Mouse (Mus musculus): ENCODE results near the gene Cog2. TPM values are rescaled to one million over a fixed set of nuclear protein-coding genes. Genes with fewer than 3 reads are reported as not detected.

Gene Cog2
- total RNA-seq, 2 experiments from 2014 or later, result 17.1 to 17.7 TPM

DNA sequence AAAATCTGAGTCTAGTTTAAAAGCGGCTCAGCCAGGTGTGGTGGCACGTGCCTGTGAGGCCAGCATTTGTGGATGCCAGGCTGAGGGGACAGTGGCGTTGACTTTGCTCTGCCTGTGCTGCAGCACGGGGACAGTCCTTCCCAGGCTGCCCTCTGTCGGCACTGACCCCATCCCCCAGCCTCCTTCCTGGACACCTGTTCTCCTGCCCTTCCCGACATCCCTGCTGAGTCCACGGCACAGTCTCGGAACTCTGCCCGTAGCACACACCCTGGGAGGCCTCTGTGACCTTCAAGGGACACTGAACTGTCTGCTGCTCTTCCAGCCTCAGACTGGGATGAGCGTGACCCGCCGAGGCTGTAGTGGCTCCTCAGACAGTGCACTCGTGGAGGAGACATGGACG lies 9.5 kb downstream of the Cog2 start:
- no peak for TF ChIP-seq CTCF (IDR thresholded peaks at IDR 0.05)
- Histone ChIP-seq H3K27ac (peak overlapping the region; percentile 73), H3K4me3 (no peak overlapping the region)
- intact Hi-C loops (cut with DNase I), result loop anchor here (5.0 kb wide), 1 partner anchor 37 kb away; the partner anchor contains the start of gene Agt
- DNase-seq, result peak; percentile 74

DNA sequence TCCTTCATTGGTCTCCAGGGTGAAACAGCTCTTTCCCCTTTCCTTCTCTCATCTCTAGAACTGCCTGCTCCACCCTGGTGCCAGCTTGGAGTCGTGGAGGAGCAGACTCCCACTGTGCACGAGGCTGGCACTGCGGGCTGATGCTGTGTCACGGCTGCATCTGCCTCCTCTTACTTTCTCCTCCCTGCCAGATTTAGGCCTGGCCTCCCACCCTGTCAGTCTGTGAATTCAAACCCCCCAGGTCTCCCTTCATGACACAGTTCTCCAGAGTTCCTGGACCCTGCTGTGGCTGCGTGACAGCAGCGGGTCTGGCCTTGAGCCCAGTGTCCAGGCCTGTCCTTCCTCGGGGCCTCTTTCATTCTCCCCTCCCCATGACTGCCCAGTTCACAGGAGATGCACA lies 10.0 kb downstream of the Cog2 start:
- intact Hi-C loops (cut with DNase I), result loop anchor here (5.0 kb wide), 1 partner anchor 37 kb away; the partner anchor contains the start of gene Agt
- TF ChIP-seq CTCF (IDR thresholded peaks at IDR 0.05), result no peak
- Histone ChIP-seq H3K27ac (peak overlapping the region; percentile 73), H3K4me3 (no peak overlapping the region)
- DNase-seq, result no peak

DNA sequence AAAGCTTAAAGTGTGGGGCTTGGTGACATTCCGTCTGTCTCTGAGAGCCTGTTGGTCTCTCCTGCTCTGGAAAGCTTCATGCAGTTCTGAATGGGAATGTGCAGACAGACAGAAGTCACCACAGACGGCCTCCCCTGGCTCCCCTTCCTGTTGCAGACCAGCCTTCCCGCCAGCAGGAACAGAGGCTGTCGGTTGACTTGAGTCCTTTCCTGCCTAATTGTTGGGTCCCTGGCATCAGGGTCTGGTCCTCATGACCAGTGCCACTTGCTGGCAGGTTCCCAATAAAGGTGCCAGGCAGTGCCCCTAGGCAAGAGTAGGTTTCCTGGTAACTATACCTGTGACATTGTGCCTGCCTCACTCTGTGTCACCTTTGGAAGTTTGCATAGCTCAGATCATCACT lies 10.4 kb downstream of the Cog2 start:
- TF ChIP-seq CTCF (IDR thresholded peaks at IDR 0.05), result no peak
- no peak for DNase-seq
- intact Hi-C loops (cut with DNase I), result loop anchor here (5.0 kb wide), 1 partner anchor 36 kb away; the partner anchor contains the start of gene Agt
- H3K27ac ChIP-seq, result peak overlapping the region; percentile 73
- H3K4me3 ChIP-seq, result no peak overlapping the region

DNA sequence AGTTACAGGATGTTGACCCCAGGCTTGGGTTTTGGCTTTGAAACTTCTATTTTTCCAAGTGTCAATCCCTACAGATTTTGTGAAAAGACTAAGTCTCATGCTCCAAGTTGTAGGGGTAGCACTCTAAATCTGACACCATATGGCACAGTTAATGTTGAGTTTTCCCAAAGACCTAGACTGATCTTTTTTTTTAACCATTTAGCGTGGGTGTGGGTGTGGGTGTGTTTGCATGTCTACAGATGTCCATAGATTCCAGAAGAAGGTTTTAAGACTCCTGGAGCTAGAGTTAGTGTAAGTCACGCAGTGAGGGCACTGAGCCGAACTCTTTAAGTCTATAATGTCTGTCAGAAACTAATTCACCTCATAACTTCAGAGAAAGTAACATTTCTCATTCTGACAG lies 12.1 kb downstream of the Cog2 start:
- Histone ChIP-seq H3K4me3 (no peak overlapping the region), H3K27ac (no peak overlapping the region)
- DNase-seq, result no peak
- no peak for TF ChIP-seq CTCF (IDR thresholded peaks at IDR 0.05)
- intact Hi-C loops (cut with DNase I), result loop anchor here (5.0 kb wide), 1 partner anchor 35 kb away; the partner anchor contains the start of gene Agt

DNA sequence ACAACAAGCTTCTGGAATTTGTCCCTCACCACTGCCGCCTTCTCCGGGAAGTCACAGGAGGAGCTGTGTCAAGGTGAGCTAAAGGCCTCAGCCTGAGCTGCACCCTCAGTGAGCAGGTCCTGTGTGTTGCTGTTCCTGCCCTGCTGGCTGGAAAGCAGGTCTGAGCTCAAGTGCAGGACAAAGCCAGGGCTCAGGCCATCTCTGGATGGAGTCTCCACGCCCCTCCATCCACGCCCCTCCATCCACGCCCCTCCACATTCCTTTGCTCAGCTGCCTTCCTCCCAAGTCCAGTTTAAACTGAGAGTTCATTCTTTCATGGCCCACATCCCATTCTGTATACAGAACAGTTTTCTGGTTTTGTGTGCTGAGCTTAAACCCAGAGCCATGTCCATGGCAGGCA lies 14.9 kb downstream of the Cog2 start:
- TF ChIP-seq CTCF (IDR thresholded peaks at IDR 0.05), result no peak

DNA sequence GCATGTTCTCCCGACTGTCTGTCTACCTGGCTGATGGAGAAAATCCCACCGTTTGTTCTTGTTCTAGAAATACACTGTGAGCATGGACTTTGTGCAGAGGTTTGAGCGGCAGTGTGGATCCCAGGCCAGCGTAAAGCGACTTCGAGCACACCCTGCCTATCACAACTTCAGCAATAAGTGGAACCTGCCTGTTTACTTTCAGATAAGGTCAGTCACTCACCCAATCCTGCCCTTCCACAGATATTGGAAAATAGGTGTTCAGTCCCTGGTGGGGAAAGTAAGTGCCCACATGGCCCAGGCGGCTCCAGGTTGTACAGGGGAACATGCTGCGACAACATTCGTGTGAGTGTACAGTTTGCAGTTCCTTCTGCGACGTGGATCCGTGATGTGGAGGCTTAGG lies 20.3 kb downstream of the Cog2 start:
- intact Hi-C loops (cut with DNase I), result no loop called here
- H3K27ac ChIP-seq, result no peak overlapping the region
- no peak overlapping the region for H3K4me3 ChIP-seq
- no peak for DNase-seq
- TF ChIP-seq CTCF (IDR thresholded peaks at IDR 0.05), result no peak

More for the DNA sequence above, 14.9 kb downstream of the Cog2 start:
- intact Hi-C loops (cut with DNase I), result no loop called here
- no peak for DNase-seq
- no peak overlapping the region for H3K4me3 ChIP-seq
- peak overlapping the region; percentile 77; the same call in 1 of the 2 replicates for H3K27ac ChIP-seq

DNA sequence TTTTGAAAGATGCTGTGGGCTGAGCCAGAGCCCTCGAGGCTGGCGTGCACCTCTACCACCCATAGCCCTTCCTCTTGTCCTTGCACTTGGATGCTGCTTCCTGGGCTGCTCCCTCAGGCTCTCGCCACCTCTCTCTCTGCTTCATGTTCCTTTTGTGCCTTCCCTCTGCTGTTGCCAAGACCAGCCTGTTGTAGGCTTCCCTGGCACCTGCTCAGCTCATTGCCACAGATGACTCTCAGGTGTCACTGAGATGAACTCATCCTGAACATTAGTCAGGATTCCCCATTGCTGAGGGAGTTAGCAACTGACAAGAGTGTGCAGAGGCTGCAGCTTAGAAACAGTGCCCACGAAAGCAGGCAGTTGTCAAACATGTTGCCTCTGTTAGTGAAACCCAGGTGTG lies 21.4 kb downstream of the Cog2 start:
- TF ChIP-seq CTCF (IDR thresholded peaks at IDR 0.05), result no peak
- Histone ChIP-seq H3K27ac (no peak overlapping the region), H3K4me3 (no peak overlapping the region)
- no peak for DNase-seq
- intact Hi-C loops (cut with DNase I), result no loop called here

DNA sequence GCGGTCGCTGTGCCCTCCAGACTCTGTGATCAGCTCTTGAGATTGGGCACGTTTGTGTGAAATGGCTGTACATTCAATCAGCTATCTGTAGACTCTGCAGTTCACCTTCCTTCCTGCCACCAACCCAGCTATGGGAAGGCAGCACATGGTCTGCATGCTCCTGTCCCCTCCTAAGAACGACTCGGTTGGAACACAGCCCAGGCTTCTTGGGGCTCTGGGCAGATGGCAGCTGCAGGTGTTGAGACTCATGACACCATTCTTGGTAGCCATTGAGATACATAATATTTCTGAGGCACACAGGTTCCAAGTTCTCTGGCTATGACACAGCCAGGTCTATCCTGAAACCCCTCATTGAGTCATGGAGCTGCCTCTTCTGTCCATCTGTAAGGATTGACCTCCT lies 22.7 kb downstream of the Cog2 start:
- no peak for DNase-seq
- no peak overlapping the region for H3K4me3 ChIP-seq
- no peak for TF ChIP-seq CTCF (IDR thresholded peaks at IDR 0.05)
- H3K27ac ChIP-seq, result no peak overlapping the region
- intact Hi-C loops (cut with DNase I), result no loop called here

DNA sequence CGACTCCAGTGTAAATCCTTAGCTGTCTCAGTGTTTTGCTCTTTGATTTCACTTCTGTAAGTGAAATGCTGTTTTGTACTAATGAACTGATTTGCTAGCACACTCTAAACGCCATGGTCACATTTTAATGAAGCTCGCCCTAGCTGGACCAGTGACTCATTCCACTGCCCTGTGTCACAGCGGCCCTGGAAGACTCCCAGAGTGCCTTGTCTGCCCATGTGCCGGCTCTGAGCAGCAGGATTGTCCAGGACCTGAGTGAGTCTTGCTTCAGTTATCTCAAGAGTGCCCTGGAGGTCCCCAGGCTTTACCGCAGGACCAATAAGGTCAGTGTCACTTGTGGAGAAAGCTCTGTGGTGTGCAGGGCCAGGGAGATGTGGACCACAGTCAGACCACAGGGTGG lies 25.8 kb downstream of the Cog2 start:
- Histone ChIP-seq H3K27ac (no peak overlapping the region), H3K4me3 (no peak overlapping the region)
- TF ChIP-seq CTCF (IDR thresholded peaks at IDR 0.05), result no peak
- DNase-seq, result no peak
- intact Hi-C loops (cut with DNase I), result no loop called here

DNA sequence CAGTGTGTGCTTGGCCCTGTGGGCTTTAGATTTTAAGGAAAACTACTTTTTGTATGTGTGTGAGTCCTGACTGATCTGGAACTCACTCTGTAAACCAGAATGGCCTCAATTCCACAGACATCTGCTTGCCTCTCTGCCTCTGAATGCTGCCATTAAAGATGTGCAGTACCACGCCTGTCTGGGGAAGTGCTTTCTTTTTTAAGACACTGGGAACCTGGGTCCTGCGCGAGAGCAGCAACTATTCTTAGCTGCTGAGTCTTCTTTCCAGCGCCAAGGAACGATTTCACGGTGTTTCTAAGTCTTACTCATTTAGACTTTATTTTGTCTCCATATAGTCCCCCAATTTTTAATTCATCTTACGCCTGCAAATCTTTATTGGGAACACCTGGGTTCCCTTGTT lies 26.2 kb downstream of the Cog2 start:
- intact Hi-C loops (cut with DNase I), result no loop called here
- no peak for TF ChIP-seq CTCF (IDR thresholded peaks at IDR 0.05)
- Histone ChIP-seq H3K4me3 (no peak overlapping the region), H3K27ac (no peak overlapping the region)
- DNase-seq, result no peak

DNA sequence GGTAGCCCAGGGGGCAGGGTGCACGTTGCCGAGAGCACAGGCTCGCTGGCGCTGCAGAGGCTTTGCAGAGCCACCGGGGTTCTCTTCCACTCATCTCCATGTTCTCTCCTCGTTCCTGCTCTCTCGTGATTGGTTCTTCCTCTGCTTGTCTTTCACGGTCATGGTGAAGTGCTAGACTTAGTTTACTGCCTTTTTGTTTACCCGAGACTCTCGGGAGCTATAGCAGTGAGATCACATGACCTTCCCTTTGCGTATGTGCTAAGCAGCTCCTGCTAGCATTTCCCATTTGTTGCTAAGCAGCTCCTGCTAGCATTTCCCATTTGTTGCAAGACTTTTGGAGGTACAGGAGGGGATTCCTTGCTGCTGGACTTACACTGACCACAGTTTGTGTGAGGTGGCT lies 26.7 kb downstream of the Cog2 start:
- Histone ChIP-seq H3K27ac (no peak overlapping the region), H3K4me3 (no peak overlapping the region)
- no peak for DNase-seq
- intact Hi-C loops (cut with DNase I), result no loop called here
- TF ChIP-seq CTCF (IDR thresholded peaks at IDR 0.05), result no peak

DNA sequence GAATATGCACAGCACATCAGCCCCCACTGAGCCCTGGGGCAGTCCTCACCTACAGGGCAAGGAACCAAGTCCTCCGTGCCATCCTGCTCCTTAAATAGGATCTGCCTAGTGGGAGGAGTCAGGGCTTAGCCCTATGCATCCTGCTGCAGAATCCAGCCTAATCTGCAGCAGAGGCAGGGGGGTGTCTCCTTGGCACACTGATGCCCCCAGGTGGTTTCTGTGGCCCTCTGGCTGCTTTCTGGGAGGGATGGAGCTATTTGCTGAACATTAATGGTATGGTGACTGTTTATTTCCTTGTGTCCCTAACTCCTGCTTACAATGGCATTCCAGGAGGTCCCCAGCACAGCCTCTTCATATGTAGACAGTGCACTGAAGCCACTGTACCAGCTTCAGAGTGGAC lies 27.6 kb downstream of the Cog2 start:
- TF ChIP-seq CTCF (IDR thresholded peaks at IDR 0.05), result peak; percentile 21; the same call in 1 of the 2 replicates
- DNase-seq, result no peak
- intact Hi-C loops (cut with DNase I), result no loop called here
- H3K27ac ChIP-seq, result no peak overlapping the region
- H3K4me3 ChIP-seq, result no peak overlapping the region

DNA sequence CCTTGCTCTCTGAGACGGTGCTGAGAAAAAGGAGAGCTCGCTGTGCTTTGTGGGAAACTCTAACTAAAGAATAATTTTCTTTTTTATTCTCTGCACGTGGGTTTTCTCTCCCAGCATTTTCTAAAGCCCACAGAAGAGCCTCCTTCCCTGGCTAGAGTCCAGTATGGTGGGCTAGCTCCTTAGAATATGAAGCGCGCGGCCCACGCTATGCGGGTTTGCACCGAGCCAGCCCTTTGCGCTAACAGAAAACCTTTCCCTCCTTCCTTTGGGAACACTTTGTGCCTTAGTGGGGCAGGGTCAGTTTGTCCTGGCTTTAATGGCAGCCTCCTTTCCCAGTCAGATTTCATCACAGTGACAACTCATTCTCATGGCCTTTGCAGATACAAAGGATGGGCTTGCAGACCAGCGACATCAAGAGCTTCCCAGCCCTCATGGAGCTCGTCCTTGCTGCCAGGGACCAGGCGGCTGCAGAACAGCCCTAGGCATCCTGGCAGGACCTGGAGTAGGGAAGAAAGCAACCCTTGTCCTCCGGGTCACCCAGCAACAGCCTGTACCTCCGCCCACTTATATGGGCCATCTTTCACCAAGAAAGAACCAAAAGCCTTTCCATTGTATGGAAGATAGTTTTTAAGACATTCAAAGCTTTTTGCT lies 30.6 kb downstream of the Cog2 start:
- DNase-seq, result no peak
- TF ChIP-seq CTCF (IDR thresholded peaks at IDR 0.05), result no peak
- Histone ChIP-seq H3K4me3 (no peak overlapping the region), H3K27ac (no peak overlapping the region)
- intact Hi-C loops (cut with DNase I), result no loop called here

DNA sequence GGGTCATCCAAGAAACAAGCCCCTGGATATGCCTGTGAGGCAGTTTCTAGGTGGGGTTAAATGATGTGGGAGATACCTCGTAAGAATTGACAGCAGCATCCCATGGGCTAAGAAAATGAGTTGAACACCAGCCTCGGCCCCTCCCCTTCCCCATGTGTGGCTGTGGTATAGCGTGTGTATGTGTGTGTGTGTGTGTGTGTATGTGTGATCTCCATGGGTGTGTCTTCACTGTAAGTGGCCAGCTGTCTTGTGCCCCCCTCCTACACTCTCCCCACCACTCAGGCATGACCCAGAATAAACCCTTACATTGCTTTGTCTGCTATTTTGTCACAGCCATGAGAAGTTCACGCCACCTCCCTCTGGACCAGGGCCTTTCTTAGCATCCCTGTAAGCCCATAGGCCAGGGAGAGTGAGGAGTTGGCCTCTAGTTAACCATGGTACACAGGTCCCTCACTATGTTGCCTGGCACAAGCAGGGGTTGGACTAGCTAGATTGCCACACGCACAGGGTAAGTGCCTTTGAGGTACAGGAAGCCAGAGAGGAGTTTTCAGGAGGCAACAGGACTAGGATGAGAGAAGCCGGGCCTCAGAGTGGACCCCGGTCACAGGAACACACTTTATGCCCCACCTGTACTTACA lies 34.7 kb downstream of the Cog2 start:
- Histone ChIP-seq H3K27ac (no peak overlapping the region), H3K4me3 (no peak overlapping the region)
- intact Hi-C loops (cut with DNase I), result no loop called here
- no peak for DNase-seq
- no peak for TF ChIP-seq CTCF (IDR thresholded peaks at IDR 0.05)
